Mouse (Mus musculus): ENCODE data around the gene Tnni3. TPM values are rescaled to one million over a fixed set of nuclear protein-coding genes. Genes with fewer than 3 reads are reported as not detected.

The Tnni3 gene
- polyA plus RNA-seq, 1 experiment from 2014 or later, result 1.8 TPM

- H3K4me1 ChIP-seq, result peaks cover 37% of the 10 kb centered on the region
- WGBS (ENCODE audit: insufficient replicate concordance), result 12% methylated on average over 4 of the region's 4 CpGs
- no peak within 1 kb of the TSS for H3K27ac ChIP-seq
- H3K27me3 ChIP-seq (replicated peaks), result peaks cover 15% of the 10 kb centered on the region
- no peak within 1 kb of the TSS for H3K4me3 ChIP-seq
- no peak within 1 kb of the TSS for H3K4me2 ChIP-seq
- H3K36me3 ChIP-seq, result no peaks in the 10 kb centered on the region
- no peaks in the 10 kb centered on the region for H3K9me3 ChIP-seq (replicated peaks)
- no peak for ATAC-seq
- H3K9ac ChIP-seq, result no peak within 1 kb of the TSS
Observed at GRCm38 (mm10) chr7:4516332-4517050, 7.5 kb downstream of the Tnni3 start, which contains the start of gene Tnnt1. Tnnt1 (minus strand) TSS chr7:4516382.

- no peak overlapping the region for H3K4me2 ChIP-seq
- peaks cover 30% of the 10 kb centered on the region for H3K4me1 ChIP-seq
- no peaks in the 10 kb centered on the region for H3K36me3 ChIP-seq
- H3K9ac ChIP-seq, result no peak overlapping the region
- ATAC-seq, result no peak
- peaks cover 9% of the 10 kb centered on the region for H3K27me3 ChIP-seq (replicated peaks)
- H3K9me3 ChIP-seq (replicated peaks), result no peaks in the 10 kb centered on the region
- H3K4me3 ChIP-seq, result no peak overlapping the region
- H3K27ac ChIP-seq, result no peak overlapping the region
- WGBS (ENCODE audit: insufficient replicate concordance), result 55% methylated on average over 6 of the region's 6 CpGs
Observed at GRCm38 (mm10) chr7:4515853-4516252, 8.2 kb downstream of the Tnni3 start.

GRCm38 (mm10) chr7:4513829-4514712, 10.0 kb downstream of the Tnni3 start:
- Histone ChIP-seq H3K9me3 (replicated peaks) (no peaks in the 10 kb centered on the region), H3K4me3 (no peak overlapping the region), H3K27me3 (replicated peaks) (no peaks in the 10 kb centered on the region), H3K36me3 (no peaks in the 10 kb centered on the region), H3K27ac (no peak overlapping the region), H3K4me2 (no peak overlapping the region), H3K4me1 (peaks cover 40% of the 10 kb centered on the region), H3K9ac (no peak overlapping the region)
- WGBS (ENCODE audit: insufficient replicate concordance), result 71% methylated on average over 6 of the region's 6 CpGs
- ATAC-seq, result no peak

GRCm38 (mm10) chr7:4513236-4513635, 10.8 kb downstream of the Tnni3 start:
- H3K27ac ChIP-seq, result no peak overlapping the region
- H3K4me3 ChIP-seq, result no peak overlapping the region
- H3K4me2 ChIP-seq, result no peak overlapping the region
- no peak for ATAC-seq
- 21% methylated on average over 13 of the region's 13 CpGs for WGBS (ENCODE audit: insufficient replicate concordance)
- H3K36me3 ChIP-seq, result no peaks in the 10 kb centered on the region
- H3K9me3 ChIP-seq (replicated peaks), result no peaks in the 10 kb centered on the region
- H3K27me3 ChIP-seq (replicated peaks), result no peaks in the 10 kb centered on the region
- H3K9ac ChIP-seq, result no peak overlapping the region
- H3K4me1 ChIP-seq, result peaks cover 44% of the 10 kb centered on the region

- Histone ChIP-seq H3K27ac (no peak overlapping the region), H3K27me3 (replicated peaks) (no peaks in the 10 kb centered on the region), H3K9me3 (replicated peaks) (no peaks in the 10 kb centered on the region), H3K4me2 (no peak overlapping the region), H3K9ac (no peak overlapping the region), H3K36me3 (no peaks in the 10 kb centered on the region), H3K4me3 (no peak overlapping the region), H3K4me1 (peaks cover 53% of the 10 kb centered on the region)
- no peak for ATAC-seq
- 65% methylated on average over 8 of the region's 8 CpGs for WGBS (ENCODE audit: insufficient replicate concordance)
Observed at GRCm38 (mm10) chr7:4511489-4512224, 12.4 kb downstream of the Tnni3 start.

- H3K4me2 ChIP-seq, result peak overlapping the region; percentile 55
- H3K9me3 ChIP-seq (replicated peaks), result no peaks in the 10 kb centered on the region
- H3K27ac ChIP-seq, result no peak overlapping the region
- no peaks in the 10 kb centered on the region for H3K36me3 ChIP-seq
- H3K9ac ChIP-seq, result no peak overlapping the region
- H3K4me1 ChIP-seq, result peaks cover 56% of the 10 kb centered on the region
- ATAC-seq, result peak; percentile 74
- no peaks in the 10 kb centered on the region for H3K27me3 ChIP-seq (replicated peaks)
- 21% methylated on average over 24 of the region's 24 CpGs for WGBS (ENCODE audit: insufficient replicate concordance)
- H3K4me3 ChIP-seq, result peak overlapping the region; percentile 11; the same call in 1 of the 2 replicates
Observed at GRCm38 (mm10) chr7:4509863-4510608, 14.0 kb downstream of the Tnni3 start.

- H3K27ac ChIP-seq, result 0 out of 2 replicates have a peak overlapping the region, but pooled peaks have one; percentile 30
- peaks cover 66% of the 10 kb centered on the region for H3K4me1 ChIP-seq
- peak overlapping the region; percentile 55; the same call in 1 of the 2 replicates for H3K4me2 ChIP-seq
- no peaks in the 10 kb centered on the region for H3K9me3 ChIP-seq (replicated peaks)
- H3K27me3 ChIP-seq (replicated peaks), result no peaks in the 10 kb centered on the region
- WGBS (ENCODE audit: insufficient replicate concordance), result 54% methylated on average over 8 of the region's 8 CpGs
- H3K4me3 ChIP-seq, result no peak overlapping the region
- no peak for ATAC-seq
- no peak overlapping the region for H3K9ac ChIP-seq
- H3K36me3 ChIP-seq, result no peaks in the 10 kb centered on the region
Observed at GRCm38 (mm10) chr7:4508739-4509116, 15.3 kb downstream of the Tnni3 start.

GRCm38 (mm10) chr7:4508062-4508738, 15.8 kb downstream of the Tnni3 start:
- WGBS (ENCODE audit: insufficient replicate concordance), result 65% methylated on average over 31 of the region's 32 CpGs
- H3K4me1 ChIP-seq, result peaks cover 63% of the 10 kb centered on the region
- H3K9ac ChIP-seq, result no peak overlapping the region
- H3K27ac ChIP-seq, result 0 out of 2 replicates have a peak overlapping the region, but pooled peaks have one; percentile 30
- no peaks in the 10 kb centered on the region for H3K9me3 ChIP-seq (replicated peaks)
- no peak overlapping the region for H3K4me3 ChIP-seq
- no peak overlapping the region for H3K4me2 ChIP-seq
- no peaks in the 10 kb centered on the region for H3K36me3 ChIP-seq
- no peaks in the 10 kb centered on the region for H3K27me3 ChIP-seq (replicated peaks)
- ATAC-seq, result no peak

- Histone ChIP-seq H3K36me3 (no peaks in the 10 kb centered on the region), H3K27ac (no peak overlapping the region)
Observed at GRCm38 (mm10) chr7:4507220-4507619, 16.8 kb downstream of the Tnni3 start.

GRCm38 (mm10) chr7:4504646-4505435, 19.2 kb downstream of the Tnni3 start:
- Histone ChIP-seq H3K4me2 (peak overlapping the region; percentile 40), H3K9me3 (replicated peaks) (no peaks in the 10 kb centered on the region), H3K4me1 (peaks cover 76% of the 10 kb centered on the region), H3K4me3 (no peak overlapping the region), H3K27me3 (replicated peaks) (no peaks in the 10 kb centered on the region), H3K9ac (peak overlapping the region; percentile 12; the same call in 1 of the 2 replicates), H3K27ac (peak overlapping the region; percentile 78), H3K36me3 (peaks cover 3% of the 10 kb centered on the region; the same call in 1 of the 2 replicates)
- no peak for ATAC-seq
- WGBS (ENCODE audit: insufficient replicate concordance), result 17% methylated on average over 11 of the region's 11 CpGs

More at GRCm38 (mm10) chr7:4507220-4507619, 16.8 kb downstream of the Tnni3 start:
- Histone ChIP-seq H3K4me3 (no peak overlapping the region), H3K9ac (no peak overlapping the region), H3K9me3 (replicated peaks) (no peaks in the 10 kb centered on the region), H3K4me2 (no peak overlapping the region), H3K27me3 (replicated peaks) (no peaks in the 10 kb centered on the region), H3K4me1 (peaks cover 71% of the 10 kb centered on the region)
- 32% methylated on average over 3 of the region's 4 CpGs for WGBS (ENCODE audit: insufficient replicate concordance)
- ATAC-seq, result no peak
